Mouse (Mus musculus): Measurements from ENCODE around the gene D430042O09Rik.

- TF ChIP-seq CTCF (IDR thresholded peaks at IDR 0.05; ENCODE audit: borderline replicate concordance, extremely low read depth, insufficient read depth, insufficient read length) (no peak), POLR2A (IDR thresholded peaks at IDR 0.05; ENCODE audit: borderline replicate concordance, extremely low read depth, insufficient read depth, insufficient read length, poor library complexity, severe bottlenecking) (no peak)
These were observed 36.8 kb upstream of the D430042O09Rik start for GRCm38 (mm10) chr7:125670865-125671264.

Data from brain, embryonic 14.5 days (tissue).